In the genomic region with DNA sequence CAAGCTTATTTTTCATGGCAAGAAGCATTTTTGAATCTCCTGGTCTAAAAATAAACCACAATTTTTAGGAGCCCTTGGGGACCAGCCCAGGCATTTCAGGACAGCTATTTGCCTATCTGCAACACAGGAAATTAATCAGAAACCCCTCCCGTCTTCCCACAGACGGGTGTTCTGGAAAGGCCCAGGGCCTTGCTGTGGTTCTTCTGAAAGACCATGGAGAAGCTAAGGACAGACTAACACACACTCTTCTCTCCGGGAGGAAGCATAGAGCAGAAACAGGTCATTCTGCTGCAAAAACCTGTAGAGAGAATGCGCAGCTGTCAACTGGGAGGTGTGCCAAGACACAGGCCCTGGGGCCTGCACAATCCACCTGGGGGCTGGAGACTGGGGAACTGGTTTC, we compare ENCODE assay signal across 9 mouse cellular contexts. TPM values are rescaled to one million over a fixed set of nuclear protein-coding genes. Genes with fewer than 3 reads are reported as not detected.
DNase-seq lines count a peak whose midpoint lies in the region; ATAC-seq and TF ChIP-seq lines count a peak whose summit lies in the region.
"Had no signal": no experiment of that assay in that cellular context is flagged by ENCODE, and none has a peak within 500 bp of the region (broad histone marks: within the 10 kb centered on the region; RNA-seq: fewer than 3 reads in every experiment).

No protein-coding gene starts in this region.

- H3K27ac ChIP-seq in kidney, adult 2 months (ENCODE audit: insufficient read depth, low read depth, low read length) = peak overlapping the region; percentile 85

- no peak for ATAC-seq in erythroid progenitor cell, adult 5-6 weeks (replicated peaks; ENCODE audit: low FRiP score, poor library complexity, severe bottlenecking)

- DNase-seq in 3T3-L1 (ENCODE audit: low read depth, low spot score) (peak; percentile 78), MN1 (ENCODE audit: low spot score) (peak; percentile 79)
- peak; percentile 54 for DNase-seq in gastrocnemius, postnatal 25 days
- DNase-seq in kidney, adult 2 months = peak; percentile 74
- no peak for DNase-seq in layer of hippocampus, postnatal 25 days (ENCODE audit: extremely low spot score in 1 of 2, low spot score in 1 of 2)
- no peak for DNase-seq in thymus, adult 18-20 months
- DNase-seq in lung, postnatal 10 days = no peak

- WGBS in kidney, adult 2 months = 51% methylated on average over 4 of the region's 4 CpGs

- no peak overlapping the region for H3K4me3 ChIP-seq in kidney, adult 2 months (ENCODE audit: insufficient read depth, low read depth, low read length)

- H3K27me3 ChIP-seq in kidney, adult 2 months (replicated peaks; ENCODE audit: control insufficient read depth, insufficient read depth, low read length) = no peaks in the 10 kb centered on the region

- no peak for TF ChIP-seq CTCF in kidney, adult 2 months (conservative IDR thresholded peaks at IDR 0.05; ENCODE audit: insufficient read depth, insufficient read length, low read depth, low read length)

- H3K4me1 ChIP-seq in kidney, adult 2 months (ENCODE audit: control insufficient read depth, insufficient read depth, low read length) = peaks cover 4% of the 10 kb centered on the region

- no peaks in the 10 kb centered on the region for H3K36me3 ChIP-seq in kidney, adult 2 months (ENCODE audit: control insufficient read depth, insufficient read depth, low read length)

- TF ChIP-seq POLR2A in kidney, adult 2 months (IDR thresholded peaks at IDR 0.05; ENCODE audit: low read depth, low read length) = no peak

RNA-seq across cellular contexts. Expression of gene Luzp1, which starts 3.3 kb away (rescaled TPM):
- 10 to 100 TPM; 17.0 to 18.2 TPM for total RNA-seq in gastrocnemius, postnatal 25 days (2021)
- polyA plus RNA-seq in kidney, adult 2 months (2012; rRNA removed) = 12.5 and 13.2 TPM in 2 replicates
- total RNA-seq in layer of hippocampus, postnatal 25 days (2021) = 10 to 100 TPM; 82.8 to 88.1 TPM
- 0.42 and 0.72 TPM in 2 replicates for total RNA-seq in erythroid progenitor cell, adult 5-6 weeks (2015; ENCODE audit: low replicate concordance)
- 1.4 and 1.5 TPM in 2 replicates for total RNA-seq in erythroid progenitor cell, adult 5-6 weeks (2017; ENCODE audit: low replicate concordance)

RNA-seq across cellular contexts. Expression of gene 6030445D17Rik, which starts 4.2 kb away (rescaled TPM):
- under 1 TPM in 1 of 2 experiments, not detected in 1; 0.15 TPM for total RNA-seq in gastrocnemius, postnatal 25 days (2021)
- polyA plus RNA-seq in kidney, adult 2 months (2012; rRNA removed) = 0.30 and 0.31 TPM in 2 replicates
- under 1 TPM; 0.21 to 0.54 TPM for total RNA-seq in layer of hippocampus, postnatal 25 days (2021)
- total RNA-seq in erythroid progenitor cell, adult 5-6 weeks (2015; ENCODE audit: low replicate concordance) = not detected in 2 replicates
- not detected in 2 replicates for total RNA-seq in erythroid progenitor cell, adult 5-6 weeks (2017; ENCODE audit: low replicate concordance)

RNA-seq across cellular contexts. Expression of gene Htr1d, which starts 42.9 kb away (rescaled TPM):
- total RNA-seq in gastrocnemius, postnatal 25 days (2021) = not detected
- not detected in 2 replicates for polyA plus RNA-seq in kidney, adult 2 months (2012; rRNA removed)
- under 1 TPM; 0.57 to 0.75 TPM for total RNA-seq in layer of hippocampus, postnatal 25 days (2021)
- total RNA-seq in erythroid progenitor cell, adult 5-6 weeks (2015; ENCODE audit: low replicate concordance) = not detected in 2 replicates
- total RNA-seq in erythroid progenitor cell, adult 5-6 weeks (2017; ENCODE audit: low replicate concordance) = not detected in 2 replicates
- total RNA-seq: hematopoietic stem cell, adult 5-6 weeks had no signal

Comparison
In these comparisons a context has a peak if more than half of its experiments do, and no peak if none do; other contexts are left out.
1. DNase-seq: peak in 3T3-L1 (single experiment), MN1 (single experiment), gastrocnemius, postnatal 25 days (single experiment) and kidney, adult 2 months (single experiment); none in layer of hippocampus, postnatal 25 days (0 of 2), thymus, adult 18-20 months (0 of 2) and lung, postnatal 10 days (single experiment).
2. RNA of gene Luzp1, which starts 3.3 kb away (total RNA-seq): 82.8 to 88.1 TPM in layer of hippocampus, postnatal 25 days and 17.0 to 18.2 TPM in gastrocnemius, postnatal 25 days; 0.42 to 1.5 TPM in erythroid progenitor cell, adult 5-6 weeks; every median in the first group is over 4 times any median in the second.